Mouse (Mus musculus): ENCODE measurements around the gene Hcn3.
A peak's percentile ranks its signal among the peaks of the same experiment; 100 is the strongest.

Gene Hcn3

GRCm38 (mm10) chr3:89136365-89136764 is 23.6 kb downstream of the Hcn3 start:
- DNase-seq, result no peak

DNA sequence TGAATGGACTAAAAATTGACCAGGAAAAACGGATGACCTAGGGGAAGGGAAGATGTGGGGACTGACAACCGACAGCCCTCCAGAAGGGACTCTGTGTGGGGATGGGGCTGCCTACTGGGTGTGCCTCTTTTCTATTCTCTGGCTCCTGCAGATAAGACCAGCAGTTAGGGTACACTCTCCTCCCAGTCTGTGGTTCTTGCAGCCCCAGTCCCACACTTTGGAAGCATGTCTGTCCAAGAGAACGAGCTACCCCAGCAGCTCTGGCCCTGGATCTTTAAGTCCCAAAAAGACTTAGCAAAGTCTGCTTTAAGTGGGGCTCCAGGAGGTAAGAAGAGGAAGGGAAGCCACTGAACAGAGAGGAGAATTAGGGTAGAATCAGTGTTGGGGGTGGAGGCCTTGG is 24.0 kb downstream of the Hcn3 start, which contains the start of gene Pklr:
TSS of gene Pklr (plus strand) at position 185 of the 400 bp plus-strand sequence.
- DNase-seq, result no peak

DNA sequence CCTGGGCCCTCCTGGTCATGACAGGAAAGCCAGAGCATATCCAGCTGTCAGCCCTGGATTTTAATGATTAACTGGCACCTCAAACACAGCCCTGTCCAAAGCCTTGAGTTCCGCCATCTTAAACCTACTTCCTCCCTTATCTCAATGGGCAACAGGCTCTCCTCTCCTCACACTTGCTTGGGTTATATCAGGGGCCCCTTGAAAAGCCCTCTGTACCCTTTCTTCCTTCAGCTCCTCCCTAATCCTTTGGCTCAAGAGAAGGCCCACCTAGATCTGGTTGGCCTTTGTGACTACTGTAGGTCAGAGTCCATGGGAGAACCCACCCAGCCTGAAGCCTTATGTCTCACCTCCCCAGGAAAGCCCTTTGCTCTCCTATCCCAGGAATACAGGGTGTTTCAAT is 26.2 kb downstream of the Hcn3 start:
- DNase-seq, result no peak

DNA sequence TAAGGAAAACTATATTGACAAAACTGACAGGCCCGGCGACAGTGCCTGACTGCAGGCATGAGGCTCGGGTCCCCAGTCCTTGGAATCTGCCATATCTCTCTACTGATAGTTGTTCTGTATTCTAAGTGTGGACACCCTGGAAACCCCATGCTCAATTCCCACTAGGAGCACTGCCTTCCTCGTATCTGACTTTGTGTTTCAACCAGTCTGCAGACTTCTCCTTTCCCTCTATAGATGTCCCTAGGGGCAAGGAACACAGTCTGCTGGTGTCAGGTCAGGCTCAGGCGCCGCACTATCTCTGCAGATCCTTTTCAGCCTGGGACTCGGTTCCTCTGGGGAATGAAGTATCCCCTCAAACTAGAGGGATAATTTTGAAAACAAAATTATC is 26.9 kb downstream of the Hcn3 start:
- DNase-seq, result no peak

DNA sequence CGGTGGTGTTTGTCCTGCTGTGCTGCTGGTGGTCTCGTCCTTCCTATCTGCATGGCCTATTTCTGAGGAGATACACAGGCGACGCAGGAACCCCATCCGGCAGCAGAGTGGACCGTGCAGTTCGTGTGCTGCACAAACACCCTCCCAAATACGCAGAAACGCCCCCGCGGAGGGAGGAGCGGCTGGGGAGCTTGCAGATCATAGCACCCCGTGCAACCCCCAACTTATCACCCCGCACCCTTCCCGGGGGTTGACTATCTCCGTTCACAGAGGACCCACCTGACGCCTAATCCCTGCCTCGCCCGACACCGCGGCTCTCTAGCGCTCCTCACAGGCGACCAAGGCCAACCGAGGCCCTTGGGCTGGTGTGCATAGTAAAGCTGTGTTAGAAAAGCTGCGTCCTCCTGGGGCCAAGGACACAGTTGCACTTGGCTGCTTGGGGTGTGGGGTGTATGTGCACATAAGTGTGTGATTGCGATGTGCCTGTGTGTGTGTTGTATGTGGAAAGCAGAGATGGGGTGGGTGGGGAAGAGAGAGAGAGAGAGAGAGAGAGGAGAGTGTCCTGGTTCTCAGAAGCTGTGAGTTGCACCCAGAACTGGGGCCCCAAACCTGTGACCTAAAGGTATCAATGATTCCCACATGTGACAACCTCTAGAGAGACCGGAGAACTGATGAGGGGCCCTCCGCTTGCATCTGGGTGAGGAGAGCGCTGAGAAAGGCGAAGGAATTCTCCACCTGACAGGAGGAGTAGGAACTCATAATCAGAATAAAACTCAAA is 27.5 kb downstream of the Hcn3 start:
- DNase-seq, result peak; percentile 57

GRCm38 (mm10) chr3:89131816-89132215 is 28.2 kb downstream of the Hcn3 start:
- DNase-seq, result no peak

- DNase-seq, result no peak
These were observed 30.1 kb downstream of the Hcn3 start for GRCm38 (mm10) chr3:89129908-89130307.

GRCm38 (mm10) chr3:89125981-89126380 is 34.0 kb downstream of the Hcn3 start:
- DNase-seq, result no peak

DNA sequence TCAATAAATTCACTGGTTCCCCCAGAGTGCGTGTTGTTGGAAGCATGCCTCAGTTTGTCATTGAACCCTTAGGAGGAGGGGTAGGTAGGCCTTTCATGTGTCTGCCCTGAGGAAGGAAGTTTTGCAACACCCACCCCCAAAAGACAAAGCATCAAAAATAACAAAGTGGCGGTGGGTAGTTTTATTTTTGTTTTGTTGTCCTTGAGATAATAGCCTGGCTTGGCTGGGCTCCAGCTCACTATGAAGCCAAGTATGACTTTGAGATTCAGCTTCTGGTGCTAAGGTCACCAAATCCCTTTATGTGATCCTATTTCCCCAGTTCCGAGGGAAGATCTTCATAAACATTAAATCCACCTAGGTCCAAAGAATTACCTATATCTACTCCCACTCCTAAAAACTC is 35.8 kb downstream of the Hcn3 start:
- DNase-seq, result no peak

- no peak for DNase-seq
These were observed 36.7 kb downstream of the Hcn3 start for GRCm38 (mm10) chr3:89123313-89123712.

- DNase-seq, result peak; percentile 30
These were observed 44.5 kb downstream of the Hcn3 start for GRCm38 (mm10) chr3:89115522-89115921.

DNA sequence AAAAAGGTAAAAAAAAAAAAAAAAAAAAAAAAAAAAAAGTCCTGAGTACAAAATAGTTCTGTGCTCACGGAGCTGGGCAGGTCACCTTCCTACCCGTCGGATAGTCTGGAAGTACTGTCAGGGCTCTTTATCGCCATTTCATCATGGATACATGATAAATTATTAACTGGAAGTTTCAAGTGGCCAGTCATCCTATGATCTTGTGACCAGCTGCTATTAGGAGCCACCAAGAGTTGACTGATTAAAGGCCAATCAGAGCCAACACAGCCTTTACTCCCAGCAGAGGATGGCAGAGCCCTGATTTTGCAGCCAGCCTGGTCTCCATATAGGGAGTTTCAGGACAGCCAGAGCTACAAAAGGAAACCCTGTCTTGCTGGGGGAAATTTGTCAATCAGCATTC is 46.9 kb downstream of the Hcn3 start:
- no peak for DNase-seq

GRCm38 (mm10) chr3:89108146-89108545 is 51.9 kb downstream of the Hcn3 start:
- DNase-seq, result no peak

GRCm38 (mm10) chr3:89107545-89107944 is 52.5 kb downstream of the Hcn3 start:
- no peak for DNase-seq

DNA sequence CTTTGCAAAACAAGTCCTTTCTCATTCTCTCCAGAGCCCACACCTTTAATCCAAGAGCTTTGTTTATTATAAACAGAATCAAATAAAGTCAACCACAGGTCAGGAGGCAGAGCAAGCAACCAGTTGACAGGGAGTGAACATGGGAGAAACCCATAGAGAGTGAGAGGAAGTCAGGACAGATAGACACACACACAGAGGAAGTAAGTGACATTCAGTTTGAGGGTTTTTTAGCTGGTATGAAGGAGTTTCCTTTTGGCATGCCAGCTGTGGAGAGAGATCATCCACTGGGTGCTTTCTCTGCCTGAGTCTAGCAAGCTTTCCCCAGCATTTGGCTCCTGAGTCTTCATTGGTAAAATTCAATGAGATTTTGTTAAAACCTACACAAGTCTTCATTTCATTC is 53.1 kb downstream of the Hcn3 start:
- DNase-seq, result no peak

DNA sequence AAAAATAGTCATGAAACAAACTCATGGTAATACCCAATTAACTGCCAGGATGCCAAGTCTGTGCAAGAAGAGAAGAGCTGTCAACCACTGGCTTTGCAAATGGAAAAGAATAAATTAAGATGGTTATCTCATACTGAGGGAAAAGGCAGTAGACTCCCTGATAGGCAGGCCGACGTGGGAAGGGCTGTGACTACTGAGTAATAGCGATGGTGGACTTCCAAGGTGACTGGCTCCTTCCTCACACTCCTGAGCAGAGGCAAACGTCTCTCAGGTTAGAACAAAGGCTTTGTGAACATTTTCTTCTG is 56.8 kb downstream of the Hcn3 start:
- no peak for DNase-seq

DNA sequence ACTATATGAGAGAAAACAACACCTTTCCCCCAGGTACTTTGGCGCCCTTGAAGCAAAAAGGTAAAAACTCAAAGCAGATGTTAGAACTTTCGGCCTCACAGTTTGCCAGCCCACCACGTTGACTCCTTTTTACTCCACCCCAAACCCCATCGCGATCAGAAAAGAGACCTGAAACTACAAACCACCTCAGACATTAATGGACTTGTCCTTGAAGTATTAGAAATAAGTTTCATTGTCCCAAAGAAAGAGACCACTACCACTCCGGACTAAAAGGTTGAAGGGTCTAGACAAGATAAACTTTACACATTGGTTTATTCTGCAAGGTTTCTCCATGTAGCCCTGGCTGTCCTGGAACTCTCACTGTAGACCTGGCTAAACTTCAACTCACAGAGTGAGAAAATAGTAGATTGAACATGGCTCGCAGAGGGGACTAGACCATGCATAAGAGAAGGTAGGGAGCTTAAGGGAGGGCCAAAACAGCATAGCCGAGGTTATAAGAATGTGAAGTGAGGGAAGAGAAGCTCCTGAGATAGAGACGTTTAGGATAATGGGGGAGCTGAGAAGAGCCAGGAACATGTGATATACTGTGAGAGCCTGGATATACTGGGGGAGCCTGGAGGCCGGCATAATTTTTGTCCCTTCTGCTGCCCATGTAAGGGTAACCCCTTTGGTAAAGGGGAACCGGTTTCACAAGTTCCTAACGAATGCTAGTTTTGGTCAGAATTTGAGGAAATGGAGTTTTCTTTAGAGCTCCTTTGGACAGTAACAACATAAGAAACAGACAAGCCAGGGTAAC is 57.3 kb downstream of the Hcn3 start:
- DNase-seq, result no peak

- DNase-seq, result peak; percentile 99
These were observed 58.0 kb downstream of the Hcn3 start, which contains the start of gene Fdps for GRCm38 (mm10) chr3:89101812-89102494. Gene Fdps (minus strand): TSS chr3:89101959.

DNA sequence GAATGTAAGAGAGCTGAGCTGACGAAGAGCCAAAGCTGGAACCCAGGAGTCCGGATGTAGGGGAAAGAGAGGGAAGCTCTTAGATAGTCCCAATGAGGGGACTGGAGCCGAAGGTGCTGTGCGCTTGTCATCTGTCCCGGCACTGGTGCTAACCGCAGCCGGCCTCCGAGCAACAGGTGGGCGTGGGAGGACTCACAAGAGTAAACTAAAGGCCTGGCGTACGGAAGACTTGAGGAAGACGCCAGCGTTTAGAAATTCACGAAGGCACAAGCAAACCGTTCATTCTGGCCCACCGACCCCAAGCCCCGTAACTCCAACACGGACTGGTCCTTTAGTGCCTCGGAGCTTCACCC is 58.6 kb downstream of the Hcn3 start:
- no peak for DNase-seq

DNA sequence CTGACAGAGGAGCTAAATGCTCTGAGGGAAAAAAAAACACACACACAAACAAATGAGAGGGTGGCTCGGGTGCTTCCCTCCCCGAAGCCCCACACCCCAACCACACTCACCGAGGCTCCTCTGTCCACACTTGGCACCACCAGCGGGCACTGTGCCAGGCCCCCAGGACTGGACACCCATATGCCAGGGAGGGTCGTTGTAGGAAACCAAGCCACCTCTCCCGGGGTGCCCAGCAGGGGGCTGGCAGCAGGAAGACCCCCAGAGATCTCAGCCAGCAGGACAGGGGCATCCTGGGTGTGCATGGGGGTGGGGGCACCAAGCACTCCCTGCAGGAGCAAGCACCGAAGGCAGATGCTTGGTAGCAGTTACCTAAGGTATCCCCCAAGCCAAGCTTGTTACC is 59.2 kb downstream of the Hcn3 start, which contains the start of gene Gm43738:
TSS of gene Gm43738 (minus strand) at position 289 of the 400 bp plus-strand sequence.
- peak; percentile 62 for DNase-seq

All from cerebellum, adult 9-10 months (tissue).